ENCODE assay signal across 16 mouse cellular contexts in genomic region chr12:111263650-111264049, GRCm38 (mm10). TPM values are rescaled to one million over a fixed set of nuclear protein-coding genes. Genes with fewer than 3 reads are reported as not detected.
"Had no signal": no experiment of that assay in that cellular context is flagged by ENCODE, and none has a peak within 500 bp of the region (broad histone marks: within the 10 kb centered on the region; RNA-seq: fewer than 3 reads in every experiment).

No protein-coding gene starts in this region.

- H3K4me2 ChIP-seq: neural tube, embryonic 13.5 days; neural tube, embryonic 15.5 days; stomach, embryonic 15.5 days had no signal

- DNase-seq: retina, postnatal 1 day; right cerebral cortex, adult 18-20 months; right cerebral cortex, postnatal 14 days; right cerebral cortex, postnatal 25 days; right cerebral cortex, postnatal 4 days; spleen, adult 18-20 months; thymus, adult 18-20 months; thymus, adult 2 months; thymus, postnatal 14 days; thymus, postnatal 25 days; thymus, postnatal 36 days; thymus, postnatal 4 days had no signal

- H3K27me3 ChIP-seq: stomach, embryonic 15.5 days had no signal

- H3K4me3 ChIP-seq: neural tube, embryonic 13.5 days; neural tube, embryonic 15.5 days; stomach, embryonic 15.5 days had no signal

RNA-seq across cellular contexts. Expression of gene Amn, which starts 7.2 kb away (rescaled TPM):
- polyA plus RNA-seq: stomach, embryonic 14.5 days had no signal
